In genomic region chr1:152313480-152313879, GRCm38 (mm10) we compare ENCODE assay signal across 10 mouse cellular contexts.
DNase-seq lines count a peak whose midpoint lies in the region; ATAC-seq and TF ChIP-seq lines count a peak whose summit lies in the region.
"Had no signal": no experiment of that assay in that cellular context is flagged by ENCODE, and none has a peak within 500 bp of the region (broad histone marks: within the 10 kb centered on the region; RNA-seq: fewer than 3 reads in every experiment).

No protein-coding gene starts in this region.

- intact Hi-C loops in gastrocnemius, adult 2 months (cut with DNase I) = no loop called here
- intact Hi-C loops in gastrocnemius, postnatal 36 days (cut with DNase I) = no loop called here

- TF ChIP-seq CTCF in gastrocnemius, adult 2 months (IDR thresholded peaks at IDR 0.05) = peak; percentile 35
- peak; percentile 32 for TF ChIP-seq CTCF in midbrain, postnatal 0 days (IDR thresholded peaks at IDR 0.05)

- H3K36me3 ChIP-seq in midbrain, postnatal 0 days (ENCODE audit: insufficient read depth, low read length) = no peaks in the 10 kb centered on the region
- H3K36me3 ChIP-seq in midbrain, embryonic 13.5 days = no peaks in the 10 kb centered on the region
- no peaks in the 10 kb centered on the region for H3K36me3 ChIP-seq in hindbrain, embryonic 10.5 days

- H3K27me3 ChIP-seq in midbrain, postnatal 0 days (ENCODE audit: insufficient read depth, low read length) = no peaks in the 10 kb centered on the region
- no peaks in the 10 kb centered on the region for H3K27me3 ChIP-seq in midbrain, embryonic 13.5 days
- H3K27me3 ChIP-seq in hindbrain, embryonic 10.5 days (ENCODE audit: insufficient read depth, poor library complexity, severe bottlenecking) = no peaks in the 10 kb centered on the region

- H3K4me2 ChIP-seq in midbrain, postnatal 0 days (ENCODE audit: low read depth, low read length, poor library complexity, severe bottlenecking) = no peak overlapping the region
- H3K4me2 ChIP-seq in midbrain, embryonic 13.5 days (replicated peaks) = no peak overlapping the region
- H3K4me2 ChIP-seq: heart, embryonic 11.5 days had no signal

- no peaks in the 10 kb centered on the region for H3K4me1 ChIP-seq in midbrain, postnatal 0 days (ENCODE audit: insufficient read depth, low read length)
- no peaks in the 10 kb centered on the region for H3K4me1 ChIP-seq in midbrain, embryonic 13.5 days (replicated peaks)
- no peaks in the 10 kb centered on the region for H3K4me1 ChIP-seq in hindbrain, embryonic 10.5 days (replicated peaks)

- no peak overlapping the region for H3K9ac ChIP-seq in midbrain, postnatal 0 days (replicated peaks; ENCODE audit: low read length, poor library complexity, severe bottlenecking)
- no peak overlapping the region for H3K9ac ChIP-seq in midbrain, embryonic 13.5 days (replicated peaks)

- H3K9me3 ChIP-seq in midbrain, postnatal 0 days (ENCODE audit: low read length) = no peaks in the 10 kb centered on the region
- H3K9me3 ChIP-seq in midbrain, embryonic 13.5 days = 0 out of 2 replicates have a peak, but pooled peaks cover 3% of the 10 kb centered on the region
- no peaks in the 10 kb centered on the region for H3K9me3 ChIP-seq in hindbrain, embryonic 10.5 days

- no peak overlapping the region for H3K27ac ChIP-seq in gastrocnemius, adult 2 months
- no peak overlapping the region for H3K27ac ChIP-seq in midbrain, postnatal 0 days (ENCODE audit: low read depth, low read length)
- H3K27ac ChIP-seq in midbrain, embryonic 13.5 days = no peak overlapping the region
- H3K27ac ChIP-seq in hindbrain, embryonic 10.5 days = no peak overlapping the region
- H3K27ac ChIP-seq: macrophage had no signal

- WGBS in midbrain, postnatal 0 days = 67% methylated on average over 2 of the region's 2 CpGs
- WGBS in midbrain, embryonic 13.5 days = 60% methylated on average over 2 of the region's 2 CpGs
- 68% methylated on average over 2 of the region's 2 CpGs for WGBS in hindbrain, embryonic 10.5 days

- no peak overlapping the region for H3K4me3 ChIP-seq in gastrocnemius, adult 2 months
- H3K4me3 ChIP-seq in midbrain, postnatal 0 days (ENCODE audit: low read depth, low read length) = no peak overlapping the region
- no peak overlapping the region for H3K4me3 ChIP-seq in midbrain, embryonic 13.5 days (replicated peaks)
- no peak overlapping the region for H3K4me3 ChIP-seq in hindbrain, embryonic 10.5 days

- ATAC-seq in midbrain, postnatal 0 days (ENCODE audit: low FRiP score) = no peak
- ATAC-seq in midbrain, embryonic 13.5 days = no peak

- no peak for DNase-seq in gastrocnemius, adult 2 months
- DNase-seq in gastrocnemius, postnatal 36 days = no peak
- no peak for DNase-seq in midbrain, postnatal 0 days (ENCODE audit: low spot score)
- peak; percentile 37 for DNase-seq in embryo, embryonic 10.5 days (ENCODE audit: low spot score)
- DNase-seq in thymus, postnatal 25 days = peak; percentile 60
- no peak for DNase-seq in urinary bladder, postnatal 4 days (ENCODE audit: low spot score in 2 of 2)
- no peak for DNase-seq in hindbrain, embryonic 10.5 days (ENCODE audit: low spot score)

Comparison
In these comparisons a context has a peak if more than half of its experiments do, and no peak if none do; other contexts are left out.
1. DNase-seq: peak in embryo, embryonic 10.5 days (single experiment) and thymus, postnatal 25 days (single experiment); none in gastrocnemius, adult 2 months (single experiment), gastrocnemius, postnatal 36 days (0 of 2), midbrain, postnatal 0 days (single experiment), urinary bladder, postnatal 4 days (0 of 2) and hindbrain, embryonic 10.5 days (single experiment).